Mouse (Mus musculus): ENCODE measurements around the gene Fkbp2. TPM values are rescaled to one million over a fixed set of nuclear protein-coding genes. Genes with fewer than 3 reads are reported as not detected.
"Not testable (repeated sequence)": the region's sequence is repeated elsewhere in the genome, so short reads cannot be mapped to it uniquely, and the experiment has no call there.

Gene Fkbp2
- total RNA-seq, 2 experiments from 2014 or later = 13.0 to 13.7 TPM

DNA sequence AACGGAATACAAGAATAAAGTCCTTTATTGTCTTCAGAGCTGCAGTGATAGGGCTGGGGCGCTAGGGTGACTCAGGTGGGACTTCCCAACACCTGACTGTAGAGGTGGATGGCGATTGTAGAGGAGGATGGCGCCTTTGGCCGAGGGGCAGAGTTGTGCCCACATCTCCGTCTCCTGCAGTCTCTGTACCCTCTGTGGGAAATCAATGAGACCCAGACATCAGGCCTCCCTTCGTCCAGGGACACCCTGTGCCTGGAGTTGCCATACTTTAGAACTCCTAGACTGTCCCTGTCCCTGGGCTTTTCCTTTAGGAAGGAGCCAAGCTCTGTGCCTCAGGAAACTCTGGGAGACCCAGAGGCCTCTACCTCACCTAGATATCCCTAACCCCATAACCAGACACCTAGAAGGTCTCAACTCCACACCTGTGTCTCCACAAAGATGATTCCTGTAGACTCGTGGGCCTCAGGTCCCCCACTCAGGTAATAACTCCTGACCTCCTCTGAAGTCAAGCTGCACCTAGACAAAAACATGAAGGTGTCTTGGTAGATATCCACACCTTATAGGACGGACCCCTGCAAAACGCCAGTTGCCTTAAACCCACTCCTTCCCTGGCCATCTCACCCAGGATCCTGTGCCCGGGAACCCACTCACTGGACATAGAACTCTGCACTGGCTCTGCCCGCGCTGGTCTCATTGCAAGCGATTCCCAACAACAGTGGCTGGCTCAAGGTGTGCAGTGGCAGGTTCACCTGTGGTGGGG is 12.9 kb upstream of the Fkbp2 start:
- no peak for DNase-seq
- intact Hi-C loops (cut with DNase I; ENCODE audit: low total_unique reads) = no loop called here

DNA sequence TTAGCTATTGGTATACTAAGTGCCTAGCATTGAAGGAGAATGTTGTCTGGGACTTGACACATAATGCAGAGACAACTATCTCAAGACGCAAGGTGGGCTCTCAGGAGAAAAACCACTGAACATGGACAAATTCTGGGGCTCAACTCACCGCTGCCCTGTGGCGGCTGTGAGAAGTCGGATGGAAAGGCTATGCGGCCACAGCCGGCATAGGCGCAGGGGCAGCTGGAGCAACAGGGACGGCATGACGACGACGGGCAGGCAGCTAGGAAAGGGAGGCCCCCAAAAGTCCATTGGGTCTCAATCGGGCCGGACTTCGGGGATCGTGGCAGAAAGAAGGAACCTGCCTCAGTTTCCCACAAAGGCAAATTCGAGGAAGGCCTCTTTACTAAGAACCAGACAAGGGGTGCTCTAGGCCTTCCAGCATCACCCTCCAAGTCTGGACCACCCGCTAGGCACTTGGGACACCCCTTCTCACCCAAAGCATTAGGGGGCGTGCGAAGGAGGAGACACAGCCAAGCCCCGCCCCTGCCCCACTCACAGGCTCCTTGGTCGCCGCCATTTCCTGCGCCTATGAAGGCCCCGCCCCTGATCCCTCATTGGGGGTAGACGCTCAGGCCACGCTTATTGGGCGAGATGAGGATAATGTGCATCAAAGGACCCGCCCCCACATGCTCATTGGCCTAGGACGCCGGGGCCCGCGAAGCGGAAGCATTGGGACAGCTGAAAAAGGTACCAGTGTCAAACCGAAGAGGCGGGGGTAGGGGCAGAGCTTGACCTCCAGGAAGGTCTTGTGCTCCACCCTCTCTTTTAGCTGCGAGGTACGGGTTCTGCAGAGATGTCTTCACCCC is 11.9 kb upstream of the Fkbp2 start, which contains the start of gene Dnajc4:
Dnajc4 (minus strand) TSS at position 562 of the 848 bp plus-strand sequence.
- intact Hi-C loops (cut with DNase I; ENCODE audit: low total_unique reads) = no loop called here

DNA sequence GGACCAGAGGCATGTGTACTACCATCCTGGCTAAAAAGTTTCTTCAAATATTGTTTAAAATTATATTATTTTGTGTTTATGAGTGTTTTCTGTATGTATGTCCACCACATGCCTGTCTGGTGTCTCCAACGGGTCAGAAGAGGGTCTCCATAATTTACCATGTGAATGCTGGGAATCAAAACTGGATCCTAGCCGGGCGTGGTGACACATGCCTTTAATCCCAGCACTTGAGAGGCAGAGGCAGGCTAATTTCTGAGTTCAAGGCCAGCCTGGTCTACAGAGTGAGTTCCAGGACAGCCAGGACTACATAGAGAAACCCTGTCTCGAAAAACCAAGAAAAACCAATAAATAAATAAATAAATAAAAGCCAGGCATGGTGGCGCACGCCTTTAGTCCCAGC is 10.9 kb upstream of the Fkbp2 start:
- intact Hi-C loops (cut with DNase I; ENCODE audit: low total_unique reads); DNase-seq: not testable (repeated sequence)

More for the DNA sequence above, 11.9 kb upstream of the Fkbp2 start, which contains the start of gene Dnajc4:
- DNase-seq = peak; percentile 97

DNA sequence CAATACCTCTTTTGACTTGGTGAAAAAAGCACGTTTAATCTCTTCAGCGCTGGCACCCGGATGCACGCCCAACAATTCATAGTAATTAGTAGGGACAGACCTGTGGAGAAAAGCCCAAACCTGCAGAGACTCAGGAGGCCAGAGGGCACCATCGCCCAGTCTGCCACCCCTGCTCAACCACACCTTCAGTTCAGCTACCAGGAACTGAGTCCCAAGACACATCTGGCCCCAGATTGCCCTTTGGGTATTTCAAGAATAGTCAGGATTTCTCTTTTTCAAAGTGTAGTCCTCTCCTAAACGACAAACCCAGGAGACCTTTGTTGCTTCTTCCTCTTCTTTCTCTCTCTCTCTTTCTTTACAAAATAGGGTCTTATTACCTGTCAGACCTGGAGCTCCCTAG is 10.4 kb upstream of the Fkbp2 start:
- no peak for DNase-seq
- intact Hi-C loops (cut with DNase I; ENCODE audit: low total_unique reads) = no loop called here

DNA sequence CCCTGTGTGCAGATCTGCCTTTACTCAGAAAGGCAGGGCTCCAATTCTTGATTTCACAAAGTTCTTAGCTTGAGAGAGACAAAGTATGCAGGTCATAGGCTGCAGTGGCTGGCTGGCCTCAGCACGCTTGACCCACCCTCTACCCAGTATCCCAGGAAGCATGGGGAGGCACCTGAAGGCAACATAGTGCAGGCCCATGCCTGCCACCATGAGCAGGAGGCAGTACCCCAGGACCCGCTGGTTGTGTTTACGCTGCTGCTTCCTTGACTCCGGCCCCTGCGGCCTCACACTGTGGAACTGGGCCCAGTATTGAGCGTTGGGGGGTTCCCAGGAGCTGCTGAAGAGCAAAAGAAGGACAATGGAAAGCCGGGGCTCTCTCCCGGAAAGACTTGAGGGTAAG is 8.9 kb upstream of the Fkbp2 start:
- no peak for DNase-seq
- intact Hi-C loops (cut with DNase I; ENCODE audit: low total_unique reads) = no loop called here

DNA sequence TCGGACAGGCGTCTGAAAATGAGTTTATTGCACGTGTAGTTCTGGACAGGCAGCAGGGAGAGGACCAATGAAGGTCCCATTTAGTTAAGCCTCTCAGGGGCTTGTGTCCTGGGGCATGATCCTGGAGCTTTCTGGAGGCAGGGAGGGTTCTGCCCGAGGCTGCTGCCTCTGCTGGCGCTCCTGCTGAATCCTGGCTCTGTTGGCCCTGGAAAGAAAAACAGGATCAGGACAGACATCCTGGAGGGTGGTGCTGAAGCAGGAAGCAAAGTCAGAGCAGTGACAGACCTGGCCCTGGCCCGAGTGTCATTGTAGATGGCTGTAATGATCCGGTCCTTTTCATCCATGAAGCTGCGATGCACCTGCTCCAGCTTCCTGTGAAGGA is 7.6 kb upstream of the Fkbp2 start:
- intact Hi-C loops (cut with DNase I; ENCODE audit: low total_unique reads) = no loop called here

DNA sequence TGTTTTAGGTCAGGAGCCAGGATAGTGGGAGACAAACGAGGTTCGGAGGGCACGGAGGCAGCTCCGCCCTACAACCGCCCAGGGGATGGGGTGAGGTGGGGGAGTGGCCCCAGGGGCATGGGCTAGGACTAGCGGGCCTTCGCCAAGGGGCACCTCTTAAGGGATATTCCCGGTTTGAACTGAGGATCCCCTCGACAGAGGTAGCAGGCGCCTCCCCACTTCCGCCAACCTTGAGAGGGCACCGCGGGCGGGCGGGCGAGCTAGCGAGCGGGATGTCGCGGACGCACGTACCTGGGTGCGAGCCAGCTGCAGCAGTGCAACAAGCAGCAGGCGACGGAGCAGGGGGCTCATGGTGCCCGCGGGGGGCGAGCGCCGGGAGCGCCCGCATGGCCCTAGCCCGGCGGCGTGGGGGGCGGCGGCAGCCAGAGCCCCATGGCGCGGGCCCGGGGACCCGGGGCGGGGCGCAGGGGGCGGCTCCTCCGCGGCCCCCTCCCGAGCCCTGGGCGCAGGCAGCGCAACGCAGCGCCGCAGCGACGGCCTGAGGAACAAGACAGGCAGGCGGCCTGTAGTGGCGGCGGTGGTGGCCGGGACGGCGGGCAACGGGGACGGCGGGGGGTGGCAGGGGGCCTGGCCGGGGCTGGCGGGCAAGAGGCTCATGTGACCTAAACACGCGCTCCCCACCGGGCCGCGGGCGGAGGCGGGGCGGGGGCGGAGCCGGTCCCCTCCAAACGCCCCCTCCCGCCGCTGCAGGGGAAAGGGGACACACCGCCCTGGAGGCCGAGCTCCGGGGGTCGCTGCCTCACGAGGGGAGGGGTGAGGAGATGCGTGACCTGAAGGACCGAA is 7.0 kb upstream of the Fkbp2 start, which contains the start of gene Vegfb:
Vegfb (minus strand) TSS at position 591 of the 843 bp plus-strand sequence.
- peak; percentile 73 for DNase-seq
- intact Hi-C loops (cut with DNase I; ENCODE audit: low total_unique reads) = no loop called here

More for the DNA sequence above, 7.6 kb upstream of the Fkbp2 start:
- DNase-seq = no peak

DNA sequence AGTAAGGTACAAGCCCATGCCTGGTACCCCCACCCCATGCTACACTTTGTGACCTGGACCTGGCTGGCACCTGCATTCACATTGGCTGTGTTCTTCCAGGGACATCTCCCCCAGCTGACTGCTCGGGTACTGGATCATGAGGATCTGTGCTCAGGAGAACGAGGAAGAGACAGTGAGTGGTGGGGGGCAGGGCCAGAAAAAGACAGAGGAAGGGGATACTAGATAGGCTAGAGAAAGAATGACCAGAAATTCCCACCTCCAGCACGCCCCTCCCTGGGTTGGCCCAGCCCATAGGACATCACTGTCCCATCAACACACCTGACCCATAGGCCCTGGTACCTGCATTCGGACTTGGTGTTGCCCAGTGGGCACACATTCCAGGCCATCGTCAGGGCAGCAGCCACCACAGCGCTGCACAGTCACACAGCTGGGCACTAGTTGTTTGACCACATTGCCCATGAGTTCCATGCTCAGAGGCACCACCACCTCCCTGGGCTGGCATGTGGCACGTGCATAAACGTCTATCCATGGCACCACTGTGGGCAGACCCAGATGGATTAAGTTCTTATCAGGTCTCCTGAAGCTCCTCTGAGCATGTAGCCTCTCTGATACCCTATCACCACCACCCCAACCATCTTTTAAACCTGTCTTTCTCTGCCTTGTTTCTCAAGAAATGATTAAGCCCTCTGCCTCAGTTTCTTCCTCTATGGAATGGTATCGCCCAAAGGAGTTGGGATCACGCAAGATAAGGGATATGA is 5.8 kb upstream of the Fkbp2 start:
- no peak for DNase-seq
- intact Hi-C loops (cut with DNase I; ENCODE audit: low total_unique reads) = no loop called here

DNA sequence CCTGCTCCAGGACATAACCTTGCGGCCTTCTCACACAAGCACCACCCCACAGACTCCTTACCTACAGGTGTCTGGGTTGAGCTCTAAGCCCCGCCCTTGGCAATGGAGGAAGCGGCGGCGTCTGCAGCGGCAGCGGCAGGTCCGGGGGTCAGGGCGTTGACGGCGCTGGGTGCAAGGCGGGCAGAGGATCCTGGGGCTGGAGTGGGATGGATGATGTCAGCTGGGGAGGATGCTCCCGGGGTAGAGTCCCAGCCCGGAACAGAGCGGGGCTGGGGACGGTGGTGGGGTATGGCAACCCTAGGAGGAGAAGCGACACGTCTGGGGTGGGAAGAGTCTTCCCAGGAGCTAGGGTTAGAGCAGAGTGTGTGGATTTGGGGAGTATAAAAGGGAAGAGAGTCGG is 5.0 kb upstream of the Fkbp2 start:
- intact Hi-C loops (cut with DNase I; ENCODE audit: low total_unique reads) = no loop called here
- DNase-seq = no peak

DNA sequence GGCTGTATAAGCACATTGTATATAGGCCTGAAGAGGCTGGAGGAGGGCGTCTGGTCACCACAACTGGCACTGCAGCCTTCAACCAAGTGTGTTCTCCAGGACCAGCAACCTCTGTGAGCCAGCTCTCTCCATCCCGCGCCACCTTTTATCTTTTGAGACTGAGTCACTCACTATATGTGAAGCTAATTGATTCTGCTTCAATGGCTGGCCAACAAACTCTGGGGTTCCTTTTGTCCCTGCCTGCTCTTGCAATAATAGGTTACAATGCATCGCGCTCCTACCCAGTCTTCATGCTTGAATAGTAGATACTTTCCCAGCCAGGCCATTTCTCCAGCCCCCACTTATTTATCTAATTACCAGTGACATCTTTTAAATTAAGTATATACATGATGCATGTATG is 3.3 kb upstream of the Fkbp2 start:
- DNase-seq = no peak
- intact Hi-C loops (cut with DNase I; ENCODE audit: low total_unique reads) = no loop called here

DNA sequence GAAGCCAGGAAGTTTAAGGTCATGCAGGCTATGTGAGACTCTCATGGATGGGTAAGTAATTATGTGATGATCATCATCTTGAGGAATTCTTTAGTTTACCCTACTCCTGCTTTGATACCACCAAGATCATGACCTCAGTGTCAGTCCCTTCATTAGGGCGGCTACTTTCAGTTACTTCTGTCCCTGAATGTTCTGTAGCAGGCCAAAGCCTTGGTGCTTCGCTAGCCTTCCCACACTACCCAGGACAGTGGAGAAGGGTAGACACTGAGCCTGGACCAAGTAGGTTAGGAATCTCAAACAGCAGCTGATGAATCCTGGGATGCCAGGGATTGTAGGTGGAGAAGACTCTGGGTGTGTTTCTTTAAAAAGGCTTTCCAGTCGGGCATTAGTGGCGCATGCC is 1.2 kb upstream of the Fkbp2 start:
- no peak for DNase-seq
- intact Hi-C loops (cut with DNase I; ENCODE audit: low total_unique reads) = no loop called here

DNA sequence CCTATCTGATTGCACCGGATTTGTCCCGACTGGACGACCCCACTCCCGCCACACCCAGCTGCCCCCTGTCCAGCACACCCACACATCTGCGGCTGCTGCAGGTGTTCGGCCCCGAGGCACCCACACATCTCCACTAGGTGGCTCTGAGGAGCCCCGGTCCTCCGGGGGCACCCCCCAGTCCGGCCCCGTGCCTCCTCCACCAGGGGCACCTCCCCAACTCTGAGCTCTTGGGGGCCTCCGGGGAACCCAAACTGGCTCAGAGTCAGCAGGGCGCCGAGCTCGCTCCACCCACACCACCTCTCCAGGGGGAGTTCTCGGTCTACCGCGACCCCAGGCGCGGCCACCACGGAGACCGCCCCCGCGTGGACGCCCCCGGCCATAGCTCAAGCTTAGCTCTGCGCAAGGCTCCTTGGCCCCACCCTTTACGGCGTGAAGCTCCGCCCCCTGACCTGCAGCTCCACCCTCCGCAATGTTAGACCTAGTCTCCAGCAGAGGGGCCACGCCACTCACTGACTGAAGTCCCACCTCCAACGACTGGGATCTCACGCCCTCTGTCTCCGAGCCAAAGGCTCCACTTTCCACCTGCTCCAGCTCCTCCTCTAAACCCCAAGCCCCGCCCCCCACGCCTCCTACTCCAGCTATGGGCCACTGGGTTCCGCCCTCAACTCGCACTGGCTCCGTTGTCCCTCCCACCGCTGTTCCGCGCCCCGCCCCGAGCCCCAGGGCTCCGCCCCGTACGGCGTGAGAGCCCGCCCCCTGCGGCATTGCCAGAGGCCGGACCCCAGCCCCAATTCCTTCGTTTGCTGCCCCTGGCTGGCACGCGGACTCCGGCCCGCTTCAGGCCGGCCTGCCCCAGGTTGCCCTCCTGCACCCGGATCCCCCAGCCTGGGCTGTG is 568 bp downstream of the Fkbp2 start:
- intact Hi-C loops (cut with DNase I; ENCODE audit: low total_unique reads) = no loop called here
- DNase-seq = peak; percentile 100

DNA sequence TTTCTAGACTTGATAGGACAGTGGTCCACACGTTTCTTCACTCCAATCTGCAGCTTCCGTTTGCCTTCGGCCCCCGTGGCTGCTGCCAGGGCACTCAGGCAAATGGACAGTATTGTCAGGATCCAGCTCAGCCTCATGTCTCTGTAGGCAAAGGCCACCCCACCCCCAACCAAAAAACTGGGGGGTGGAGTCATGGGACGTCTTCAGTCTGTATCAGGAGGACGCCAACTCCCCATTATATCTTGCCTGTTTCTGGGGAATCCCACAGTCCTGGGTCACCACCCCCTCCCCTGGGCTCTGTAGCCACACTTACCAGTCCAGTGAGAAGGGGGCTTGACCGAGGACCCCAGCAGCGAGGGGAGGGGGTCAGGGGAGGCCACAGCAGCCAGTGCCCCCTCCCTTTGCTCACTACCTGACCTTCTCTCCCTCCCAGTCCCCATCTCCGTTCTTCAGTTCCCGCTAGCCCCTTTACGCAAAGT is 1.3 kb downstream of the Fkbp2 start:
- DNase-seq = no peak
- intact Hi-C loops (cut with DNase I; ENCODE audit: low total_unique reads) = no loop called here

DNA sequence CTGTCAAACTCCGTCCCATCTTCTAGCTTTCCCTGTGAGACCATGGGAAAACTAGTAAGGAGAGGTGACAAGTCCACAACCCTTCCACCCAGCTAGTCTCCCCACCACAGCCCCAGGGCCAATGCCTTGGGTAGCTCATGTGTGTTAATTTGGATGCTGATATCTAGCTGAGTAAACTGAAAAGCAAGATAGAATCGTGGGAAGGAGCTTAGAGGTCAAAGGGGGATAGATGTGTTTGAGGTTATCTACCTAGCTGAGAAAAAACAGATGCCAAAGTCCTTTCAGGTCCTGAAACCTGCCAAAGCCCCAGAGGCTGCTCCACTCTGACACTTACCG is 1.7 kb downstream of the Fkbp2 start:
- no peak for DNase-seq
- intact Hi-C loops (cut with DNase I; ENCODE audit: low total_unique reads) = no loop called here

DNA sequence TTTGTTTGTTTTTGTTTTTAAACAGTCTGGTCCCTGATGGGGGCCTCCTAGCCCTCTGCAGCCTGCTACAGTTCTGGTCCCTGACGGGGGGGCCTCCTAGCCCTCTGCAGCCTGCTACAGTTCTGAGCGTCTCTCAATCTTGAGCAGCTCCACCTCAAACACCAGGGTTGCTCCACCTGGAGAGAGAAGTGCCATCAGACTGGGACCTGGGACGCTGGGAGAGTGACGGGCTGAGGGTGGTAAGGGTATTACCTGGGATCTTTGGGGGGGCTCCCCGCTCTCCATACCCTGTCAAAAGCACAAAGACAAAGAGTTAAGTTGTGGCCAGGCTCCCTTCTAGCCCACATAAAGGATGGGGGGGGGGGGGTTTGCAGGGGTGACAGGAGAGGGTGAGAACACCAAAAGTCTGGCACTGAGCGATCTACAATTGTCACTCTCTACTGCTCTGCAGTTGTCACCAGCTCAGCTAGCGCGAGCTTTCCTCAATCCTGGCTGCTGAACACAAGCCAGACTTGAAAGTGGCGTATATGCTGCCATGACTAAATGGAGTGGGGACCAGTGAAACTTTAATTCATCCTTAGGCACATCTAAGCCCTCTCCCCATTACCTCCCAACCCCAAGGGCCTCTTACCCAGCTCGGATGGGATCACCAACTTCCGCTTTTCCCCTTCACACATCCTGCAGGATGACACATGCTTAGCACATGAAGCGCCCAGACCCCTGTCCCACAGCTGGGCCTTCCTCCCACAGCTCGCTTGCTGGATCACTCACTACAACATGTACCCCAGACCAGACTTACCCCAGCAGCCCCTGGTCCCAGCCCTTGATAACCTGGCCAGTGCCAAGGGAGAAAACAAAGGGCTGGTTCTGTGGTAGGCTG is 2.3 kb downstream of the Fkbp2 start:
- intact Hi-C loops (cut with DNase I; ENCODE audit: low total_unique reads) = no loop called here

DNA sequence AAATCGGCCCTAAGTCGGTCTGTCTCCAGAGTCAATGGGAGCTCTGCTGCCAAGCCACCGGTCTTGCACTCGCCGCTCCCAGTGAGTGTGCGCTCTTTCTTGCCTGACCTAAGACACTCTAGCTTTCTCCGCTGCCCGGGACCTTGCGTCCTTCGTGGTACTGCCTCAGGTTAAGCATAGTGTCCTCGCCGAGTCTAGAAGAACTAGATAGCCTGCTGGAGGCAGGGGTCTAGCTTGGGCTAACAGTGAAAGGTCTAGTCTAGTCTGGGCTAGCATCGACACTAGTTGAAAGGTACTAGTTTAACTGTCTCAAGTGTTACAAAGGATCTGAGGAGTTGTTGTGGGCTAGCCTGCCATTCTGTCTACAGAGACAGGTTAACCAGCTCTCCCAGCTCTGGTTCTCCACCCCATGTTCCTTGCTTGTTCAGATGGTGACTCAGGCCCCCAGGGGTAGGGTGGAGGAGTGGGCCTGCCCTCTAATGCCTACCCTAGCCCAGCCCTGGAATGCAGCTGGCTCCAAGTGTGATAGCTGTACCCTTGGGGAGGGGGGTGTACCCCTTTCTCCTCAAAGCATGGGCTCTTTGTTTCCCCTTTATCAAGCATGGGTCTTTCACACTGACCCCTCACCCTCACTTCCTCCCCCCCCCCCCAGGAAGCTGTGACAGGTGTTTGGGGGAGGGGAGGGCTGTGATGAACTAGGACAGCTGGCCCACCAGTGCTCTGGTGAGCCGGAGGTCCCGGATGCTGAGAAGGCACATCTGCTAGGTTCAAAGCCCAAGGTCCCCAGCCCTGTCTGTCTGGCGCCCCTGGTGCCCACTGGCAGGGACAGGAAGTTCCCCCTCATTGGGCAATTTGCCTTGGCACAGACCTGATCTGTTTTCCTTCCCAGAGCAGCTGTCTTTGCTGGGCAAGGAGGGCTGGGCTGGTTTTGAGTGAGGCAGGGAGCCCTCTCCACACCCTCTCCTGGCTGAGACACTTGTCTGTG is 4.5 kb downstream of the Fkbp2 start, which contains the start of gene Plcb3:
Plcb3 (minus strand) TSS at position 934 of the 985 bp plus-strand sequence.
- peak; percentile 86 for DNase-seq
- intact Hi-C loops (cut with DNase I; ENCODE audit: low total_unique reads) = no loop called here

More for the DNA sequence above, 2.3 kb downstream of the Fkbp2 start:
- DNase-seq = no peak
